Mouse (Mus musculus) embryonic facial prominence, embryonic 15.5 days (tissue): ENCODE data around the gene Efna5. TPM values are rescaled to one million over a fixed set of nuclear protein-coding genes. Genes with fewer than 3 reads are reported as not detected.

ENCODE experiments used
- ATAC-seq: fragments of 200-750 bp; cut with Nextera tagmentation; 2 replicates; pipeline ENCODE4 v1.8.0; 2017; ENCODE audit warnings: low read depth, moderate TSS enrichment; ENCODE audit not compliant: insufficient number of reproducible peaks, low FRiP score, low TSS enrichment
- H3K27ac ChIP-seq: fragments of 300-500 bp; sonication (generic); replicated peaks from 2 replicates; pipeline ENCODE4 v1.5.1; 2015; ENCODE audit warnings: mild to moderate bottlenecking, inconsistent platforms
- H3K27me3 ChIP-seq: fragments of 300-500 bp; sonication (generic); 2 replicates; pipeline ENCODE4 v1.6.1; 2015; ENCODE audit warnings: inconsistent platforms
- H3K36me3 ChIP-seq: fragments of 300-500 bp; sonication (generic); 2 replicates; pipeline ENCODE4 v1.6.1; 2015; ENCODE audit warnings: mild to moderate bottlenecking, inconsistent platforms
- H3K4me1 ChIP-seq: fragments of 300-500 bp; sonication (generic); 2 replicates; pipeline ENCODE4 v1.6.1; 2015; ENCODE audit warnings: inconsistent platforms
- H3K4me2 ChIP-seq: fragments of 300-500 bp; sonication (generic); replicated peaks from 2 replicates; pipeline ENCODE4 v1.6.1; 2015; ENCODE audit warnings: mild to moderate bottlenecking, inconsistent platforms
- H3K4me3 ChIP-seq: fragments of 300-500 bp; sonication (generic); replicated peaks from 2 replicates; pipeline ENCODE4 v1.5.1; 2015; ENCODE audit warnings: mild to moderate bottlenecking, inconsistent platforms
- H3K9ac ChIP-seq: fragments of 300-500 bp; sonication (generic); 2 replicates; pipeline ENCODE4 v1.6.1; 2015; ENCODE audit warnings: inconsistent platforms
- H3K9me3 ChIP-seq: fragments of 300-500 bp; sonication (generic); replicated peaks from 2 replicates; pipeline ENCODE4 v1.6.1; 2016; ENCODE audit warnings: inconsistent platforms
- WGBS: fragments of 180-500 bp; shearing (Covaris S2); methylation state at CpG from one replicate; pipeline ENCODE4 v1.1.7; 2015; 5-methylcytosine and 5-hydroxymethylcytosine counted together
- polyA plus RNA-seq: library from polyadenylated mRNA; unstranded; fragments of >200 nt; fragmentation: Nextera tagmentation; extraction: Ambion mirVana; gene quantifications from 2 replicates; pipeline ENCODE4 v1.2.1, GENCODE M21; 2015

The Efna5 gene
- polyA plus RNA-seq, 1 experiment from 2014 or later = 71.9 TPM

GRCm38 (mm10) chr17:62852822-62853608 is 28.1 kb downstream of the Efna5 start:
- no peaks in the 10 kb centered on the region for H3K27me3 ChIP-seq
- H3K9me3 ChIP-seq = no peaks in the 10 kb centered on the region
- ATAC-seq = 0 out of 2 replicates have a peak, but pooled peaks have one; percentile 19
- H3K27ac ChIP-seq = no peak overlapping the region
- WGBS = 14% methylated on average over 3 of the region's 3 CpGs
- no peak overlapping the region for H3K4me3 ChIP-seq
- no peak overlapping the region for H3K9ac ChIP-seq
- H3K36me3 ChIP-seq = no peaks in the 10 kb centered on the region
- no peak overlapping the region for H3K4me2 ChIP-seq
- peaks cover 24% of the 10 kb centered on the region for H3K4me1 ChIP-seq

- Histone ChIP-seq H3K27ac (no peak overlapping the region), H3K27me3 (no peaks in the 10 kb centered on the region), H3K9me3 (no peaks in the 10 kb centered on the region), H3K4me3 (no peak overlapping the region), H3K4me1 (peaks cover 24% of the 10 kb centered on the region), H3K36me3 (no peaks in the 10 kb centered on the region), H3K9ac (no peak overlapping the region), H3K4me2 (no peak overlapping the region)
- ATAC-seq = no peak
- WGBS = 43% methylated on average over 7 of the region's 7 CpGs
Observed at GRCm38 (mm10) chr17:62851268-62851667, 29.8 kb downstream of the Efna5 start.

- no peak overlapping the region for H3K4me2 ChIP-seq
- no peak for ATAC-seq
- no peaks in the 10 kb centered on the region for H3K36me3 ChIP-seq
- no peaks in the 10 kb centered on the region for H3K27me3 ChIP-seq
- H3K9ac ChIP-seq = no peak overlapping the region
- H3K9me3 ChIP-seq = no peaks in the 10 kb centered on the region
- 48% methylated on average over 3 of the region's 3 CpGs for whole genome bisulfite sequencing
- H3K4me1 ChIP-seq = peaks cover 30% of the 10 kb centered on the region
- no peak overlapping the region for H3K27ac ChIP-seq
- H3K4me3 ChIP-seq = no peak overlapping the region
Observed at GRCm38 (mm10) chr17:62850603-62851002, 30.5 kb downstream of the Efna5 start.

- Histone ChIP-seq H3K9ac (no peak overlapping the region), H3K36me3 (no peaks in the 10 kb centered on the region), H3K4me3 (no peak overlapping the region), H3K9me3 (no peaks in the 10 kb centered on the region), H3K4me2 (no peak overlapping the region), H3K27ac (no peak overlapping the region), H3K27me3 (no peaks in the 10 kb centered on the region), H3K4me1 (peaks cover 34% of the 10 kb centered on the region)
- ATAC-seq = no peak
- 78% methylated on average over 6 of the region's 6 CpGs for WGBS
Observed at GRCm38 (mm10) chr17:62849676-62850075, 31.4 kb downstream of the Efna5 start.

- WGBS = 17% methylated on average over 5 of the region's 5 CpGs
- H3K27me3 ChIP-seq = no peaks in the 10 kb centered on the region
- no peak overlapping the region for H3K4me2 ChIP-seq
- no peaks in the 10 kb centered on the region for H3K36me3 ChIP-seq
- peaks cover 20% of the 10 kb centered on the region for H3K4me1 ChIP-seq
- H3K9me3 ChIP-seq = no peaks in the 10 kb centered on the region
- H3K9ac ChIP-seq = no peak overlapping the region
- H3K27ac ChIP-seq = no peak overlapping the region
- H3K4me3 ChIP-seq = no peak overlapping the region
- no peak for ATAC-seq
Observed at GRCm38 (mm10) chr17:62845656-62846055, 35.5 kb downstream of the Efna5 start.

GRCm38 (mm10) chr17:62844329-62844728 is 36.8 kb downstream of the Efna5 start:
- Histone ChIP-seq H3K27ac (no peak overlapping the region), H3K4me2 (no peak overlapping the region), H3K9me3 (no peaks in the 10 kb centered on the region), H3K4me3 (no peak overlapping the region), H3K36me3 (no peaks in the 10 kb centered on the region), H3K9ac (no peak overlapping the region), H3K27me3 (no peaks in the 10 kb centered on the region), H3K4me1 (peaks cover 10% of the 10 kb centered on the region; the same call in 1 of the 2 replicates)
- WGBS = 70% methylated on average over 5 of the region's 5 CpGs
- no peak for ATAC-seq

GRCm38 (mm10) chr17:62837336-62837735 is 43.8 kb downstream of the Efna5 start:
- ATAC-seq = no peak
- 62% methylated on average over 7 of the region's 7 CpGs for WGBS
- no peak overlapping the region for H3K27ac ChIP-seq

GRCm38 (mm10) chr17:62836598-62837106 is 44.5 kb downstream of the Efna5 start:
- no peak overlapping the region for H3K4me3 ChIP-seq
- H3K4me2 ChIP-seq = no peak overlapping the region
- no peaks in the 10 kb centered on the region for H3K27me3 ChIP-seq
- no peak for ATAC-seq
- no peaks in the 10 kb centered on the region; the same call in 1 of the 2 replicates for H3K36me3 ChIP-seq
- H3K9me3 ChIP-seq = no peaks in the 10 kb centered on the region
- no peak overlapping the region for H3K27ac ChIP-seq
- H3K4me1 ChIP-seq = 0 out of 2 replicates have a peak, but pooled peaks cover 3% of the 10 kb centered on the region
- 88% methylated on average over 6 of the region's 6 CpGs for WGBS
- H3K9ac ChIP-seq = no peak overlapping the region

More at GRCm38 (mm10) chr17:62837336-62837735, 43.8 kb downstream of the Efna5 start:
- H3K4me2 ChIP-seq = no peak overlapping the region
- H3K4me1 ChIP-seq = 0 out of 2 replicates have a peak, but pooled peaks cover under 1% of the 10 kb centered on the region
- H3K27me3 ChIP-seq = no peaks in the 10 kb centered on the region
- no peaks in the 10 kb centered on the region for H3K9me3 ChIP-seq
- no peak overlapping the region for H3K4me3 ChIP-seq
- no peak overlapping the region for H3K9ac ChIP-seq
- no peaks in the 10 kb centered on the region; the same call in 1 of the 2 replicates for H3K36me3 ChIP-seq

DNA sequence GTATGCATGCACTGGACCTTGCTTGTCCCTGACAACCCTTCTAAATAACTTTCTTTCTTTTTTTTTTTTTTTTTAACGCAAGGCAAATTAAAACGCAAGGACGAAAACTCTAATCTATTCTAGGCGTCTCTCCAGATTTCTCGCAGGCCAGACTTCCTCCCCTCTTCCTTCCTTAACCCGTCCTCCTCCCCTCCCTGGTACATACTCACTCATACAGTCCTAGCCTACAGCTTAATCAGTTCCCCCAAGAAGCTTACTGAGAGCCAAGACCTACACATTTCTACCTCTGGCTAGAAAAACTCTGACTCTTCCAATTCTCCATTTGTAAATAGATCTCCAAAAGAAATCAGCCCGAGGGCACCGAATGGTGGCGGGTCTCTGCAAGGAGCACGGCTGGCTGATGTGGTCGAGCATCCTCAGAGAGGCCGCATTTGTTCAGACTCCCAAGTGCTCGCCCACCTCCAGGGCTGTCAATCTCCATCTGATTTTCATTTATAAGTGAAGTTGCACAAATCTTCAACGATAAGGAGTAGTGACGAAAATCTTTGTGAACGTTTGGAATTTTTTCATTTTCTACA is 48.5 kb downstream of the Efna5 start:
- ATAC-seq = no peak; the same call in 1 of the 2 replicates

GRCm38 (mm10) chr17:62827549-62827948 is 53.6 kb downstream of the Efna5 start:
- no peak overlapping the region for H3K27ac ChIP-seq
- no peaks in the 10 kb centered on the region for H3K9me3 ChIP-seq
- H3K4me1 ChIP-seq = 0 out of 2 replicates have a peak, but pooled peaks cover 3% of the 10 kb centered on the region
- H3K4me2 ChIP-seq = no peak overlapping the region
- H3K9ac ChIP-seq = no peak overlapping the region
- ATAC-seq = no peak
- H3K4me3 ChIP-seq = no peak overlapping the region
- WGBS = 53% methylated on average over 6 of the region's 6 CpGs
- H3K27me3 ChIP-seq = no peaks in the 10 kb centered on the region
- no peaks in the 10 kb centered on the region for H3K36me3 ChIP-seq

More for the DNA sequence above, 48.5 kb downstream of the Efna5 start:
- no peaks in the 10 kb centered on the region for H3K9me3 ChIP-seq
- no peaks in the 10 kb centered on the region for H3K27me3 ChIP-seq
- no peak overlapping the region for H3K4me2 ChIP-seq
- H3K4me3 ChIP-seq = no peak overlapping the region
- no peak overlapping the region for H3K27ac ChIP-seq
- 0 out of 2 replicates have a peak, but pooled peaks cover 3% of the 10 kb centered on the region for H3K4me1 ChIP-seq
- H3K36me3 ChIP-seq = no peaks in the 10 kb centered on the region; the same call in 1 of the 2 replicates
- H3K9ac ChIP-seq = no peak overlapping the region
- 35% methylated on average over 16 of the region's 16 CpGs for WGBS

- ATAC-seq = no peak
- H3K27ac ChIP-seq = no peak overlapping the region
- 76% methylated on average over 11 of the region's 11 CpGs for WGBS
- H3K9ac ChIP-seq = no peak overlapping the region
- no peaks in the 10 kb centered on the region for H3K9me3 ChIP-seq
- H3K4me2 ChIP-seq = no peak overlapping the region
- no peaks in the 10 kb centered on the region for H3K27me3 ChIP-seq
- no peak overlapping the region for H3K4me3 ChIP-seq
- no peaks in the 10 kb centered on the region for H3K36me3 ChIP-seq
- peaks cover 34% of the 10 kb centered on the region for H3K4me1 ChIP-seq
Observed at GRCm38 (mm10) chr17:62821219-62821618, 59.9 kb downstream of the Efna5 start.
